Mouse (Mus musculus) liver, adult (tissue): ENCODE measurements around the gene Zfp605.

Experiments used
- GATA4 ChIP-seq: IDR thresholded peaks from 2 replicates; pipeline ENCODE4 v1.6.1; 2014; ENCODE audit warnings: mild to moderate bottlenecking, low read length; ENCODE audit not compliant: insufficient replicate concordance

Zfp605 gene

GRCm38 (mm10) chr5:110103901-110104615 is 5.8 kb upstream of the Zfp605 start:
- no peak for TF ChIP-seq GATA4

GRCm38 (mm10) chr5:110104616-110105380 is 5.1 kb upstream of the Zfp605 start:
- no peak for TF ChIP-seq GATA4

- TF ChIP-seq GATA4: no peak
Measured at GRCm38 (mm10) chr5:110106140-110106871, 3.6 kb upstream of the Zfp605 start.

GRCm38 (mm10) chr5:110106901-110107564 is 2.9 kb upstream of the Zfp605 start:
- no peak for TF ChIP-seq GATA4

DNA sequence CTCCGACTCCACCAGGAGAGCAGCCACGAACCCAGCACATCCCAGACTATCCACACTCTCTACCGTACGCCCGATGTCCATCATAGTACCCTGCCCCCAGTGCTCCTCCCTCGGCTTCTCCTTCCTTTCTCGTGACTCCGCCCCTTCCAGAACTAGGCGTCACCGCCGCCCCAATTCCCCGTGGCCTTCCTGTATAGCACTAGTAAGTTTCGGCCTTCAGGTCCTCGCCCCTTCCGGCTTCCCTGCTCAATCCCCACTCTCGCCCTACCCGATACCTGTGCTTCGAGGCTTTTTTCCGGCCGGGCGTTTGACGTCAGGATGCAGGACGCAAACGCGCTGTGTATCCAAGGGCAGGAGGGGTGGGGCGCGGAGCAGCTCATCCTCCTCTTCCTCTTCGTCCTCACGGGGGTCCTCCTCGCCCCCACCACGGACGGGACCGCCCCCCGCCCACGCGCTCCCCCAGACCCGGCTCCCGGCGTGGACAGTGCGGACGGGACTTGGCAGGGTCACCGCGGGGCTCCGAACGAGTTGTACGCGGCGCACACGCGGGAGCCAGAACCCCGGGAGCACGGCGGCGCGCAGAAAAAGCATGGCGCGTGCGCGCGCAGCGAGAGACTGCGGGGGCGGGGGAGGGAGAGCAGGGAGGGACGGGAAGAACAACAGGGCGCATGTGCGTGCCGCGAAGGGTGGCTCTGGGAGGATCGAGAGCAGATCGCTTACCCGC is 2.1 kb upstream of the Zfp605 start, which contains the start of gene Gtpbp6:
TSS of gene Gtpbp6 (minus strand) at position 617 of the 724 bp plus-strand sequence.
- TF ChIP-seq GATA4: no peak

DNA sequence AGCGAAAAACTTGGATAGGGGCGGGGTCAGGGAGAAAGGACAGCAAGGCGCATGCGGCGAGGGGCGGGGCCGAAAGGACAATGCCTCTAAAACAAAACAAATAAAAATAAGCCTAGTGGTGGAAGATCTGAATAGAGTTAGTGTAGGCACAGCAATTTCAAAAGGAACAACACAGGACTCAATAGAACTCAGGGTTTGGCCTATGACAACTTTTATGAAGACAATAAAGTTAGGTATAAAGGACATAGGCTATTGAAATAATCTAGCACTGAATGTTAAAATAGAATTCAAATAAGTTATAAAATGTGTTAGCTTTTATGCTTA is 1.6 kb upstream of the Zfp605 start:
- TF ChIP-seq GATA4: no peak

DNA sequence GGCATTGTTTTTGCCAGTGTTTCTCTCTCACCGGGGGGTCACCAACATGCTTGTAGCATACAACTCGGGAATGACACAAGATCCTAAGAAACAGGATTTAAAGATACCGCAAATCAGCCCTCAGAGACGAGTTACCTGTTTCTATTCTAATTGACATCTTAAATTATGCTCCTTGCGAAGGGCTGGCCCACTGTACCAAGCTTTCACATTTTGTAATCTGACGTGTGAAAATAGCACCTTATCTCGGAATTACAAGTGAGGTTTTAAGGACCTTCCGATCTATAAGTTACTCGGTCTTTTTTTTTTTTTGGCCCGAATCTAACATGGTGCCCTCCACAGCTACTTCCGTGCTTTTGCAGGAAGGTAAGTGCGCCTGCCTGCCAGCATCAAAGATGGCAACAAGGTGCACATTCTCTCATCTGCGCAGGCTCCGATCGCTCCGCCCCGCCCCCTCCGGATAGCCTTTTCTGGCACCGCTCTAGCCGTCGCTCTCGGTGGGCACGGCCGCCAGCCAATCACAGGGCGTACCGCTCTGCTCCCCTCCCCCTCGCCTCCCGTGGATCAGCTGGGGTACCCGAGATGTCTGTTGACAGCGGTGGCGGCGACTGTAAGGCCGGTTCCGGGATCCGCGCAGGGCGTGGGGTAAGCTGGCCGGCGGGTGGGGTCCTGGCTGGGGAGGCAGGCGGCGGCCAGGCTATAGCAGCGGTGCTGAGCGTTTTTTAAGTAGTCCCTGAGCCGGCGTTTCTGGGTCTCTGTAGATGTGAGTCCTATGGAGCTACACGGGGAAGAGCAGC is 25.6 kb downstream of the Zfp605 start, which contains the start of gene Chfr:
TSS of gene Chfr (plus strand) at position 550 of the 794 bp plus-strand sequence.
- peak; percentile 29; the same call in 1 of the 2 replicates for TF ChIP-seq GATA4

DNA sequence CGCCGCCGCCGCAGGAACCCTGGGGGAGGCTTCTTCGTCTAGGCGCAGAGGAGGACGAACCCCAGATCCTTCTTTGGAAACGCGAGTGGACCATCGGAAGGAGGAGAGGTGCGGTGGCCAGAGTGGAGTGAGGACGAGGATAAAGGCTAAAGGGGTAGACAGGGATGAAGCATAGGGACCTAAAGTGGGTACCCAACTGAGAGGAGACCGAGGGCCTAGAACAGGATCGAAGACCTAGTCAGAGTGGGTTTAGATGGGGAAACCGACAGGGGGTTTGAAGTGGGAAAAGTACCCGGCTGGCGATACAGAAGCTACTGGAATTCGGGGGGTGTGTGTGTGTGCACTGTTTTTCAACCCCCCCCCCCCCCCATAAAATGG is 26.2 kb downstream of the Zfp605 start:
- TF ChIP-seq GATA4: no peak

GRCm38 (mm10) chr5:110137816-110138215 is 27.9 kb downstream of the Zfp605 start:
- TF ChIP-seq GATA4: no peak

- no peak for TF ChIP-seq GATA4
Measured at GRCm38 (mm10) chr5:110139325-110139724, 29.4 kb downstream of the Zfp605 start.

GRCm38 (mm10) chr5:110140424-110140823 is 30.5 kb downstream of the Zfp605 start:
- no peak for TF ChIP-seq GATA4

DNA sequence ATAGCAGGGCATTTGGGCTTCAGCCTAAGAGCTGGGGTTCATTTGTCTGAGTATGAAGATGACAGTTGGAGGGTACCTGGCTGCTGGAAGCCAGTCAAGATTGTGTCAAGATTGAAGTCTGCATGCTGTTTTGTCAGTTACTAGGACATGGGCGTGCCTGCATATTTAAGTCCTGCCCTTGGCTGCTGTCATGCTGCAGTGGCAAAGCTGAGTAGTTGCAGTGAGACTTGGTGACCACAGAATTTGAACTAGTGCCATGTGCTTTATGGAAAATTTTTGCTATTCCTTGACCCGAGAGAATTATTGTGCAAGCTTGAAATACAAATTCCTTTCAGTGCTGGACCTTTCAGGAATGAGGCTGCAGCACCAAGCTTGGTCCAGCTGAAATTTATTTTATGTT is 32.4 kb downstream of the Zfp605 start:
- no peak for TF ChIP-seq GATA4

DNA sequence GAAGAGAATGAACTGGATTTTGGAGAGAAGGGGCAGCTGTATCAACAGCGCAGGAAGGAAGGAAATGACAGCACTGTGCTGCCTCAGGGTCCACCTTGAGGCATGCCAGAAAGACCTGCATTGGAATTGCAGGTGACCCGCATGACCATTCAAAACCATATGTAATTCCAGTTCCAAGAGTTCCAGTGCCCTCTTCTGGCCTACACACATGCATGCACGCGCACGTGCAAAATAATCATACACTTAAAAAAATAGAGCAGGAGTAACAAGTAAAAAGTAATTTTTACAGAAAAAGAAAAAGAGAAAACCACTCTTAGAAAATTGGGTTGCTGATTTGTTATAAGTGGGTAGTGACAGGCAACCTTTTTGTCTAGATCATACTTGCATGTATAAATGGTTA is 33.1 kb downstream of the Zfp605 start:
- TF ChIP-seq GATA4: no peak

DNA sequence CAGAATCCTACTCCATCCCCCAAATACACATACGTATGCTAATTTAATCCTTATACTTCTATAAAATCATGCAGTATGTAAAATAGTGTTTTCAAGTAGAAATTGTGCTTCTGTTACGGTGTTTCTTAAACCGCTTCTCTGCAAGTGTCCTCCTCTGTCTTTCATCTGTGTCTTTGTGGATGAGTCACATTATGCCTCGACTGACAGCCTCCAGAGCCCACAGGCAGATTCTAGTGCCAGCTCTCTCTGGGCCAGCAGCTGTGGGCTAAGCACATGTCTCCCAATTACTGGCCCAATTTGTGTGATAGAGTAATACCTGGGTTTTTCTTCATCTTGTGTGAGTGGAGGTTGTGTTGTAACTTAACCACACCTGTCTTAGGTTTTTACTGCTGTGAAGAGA is 59.5 kb downstream of the Zfp605 start:
- no peak for TF ChIP-seq GATA4
